Mouse (Mus musculus): Measurements from ENCODE around the gene Lzts2.

Lzts2 gene

GRCm38 (mm10) chr19:45049523-45049922 is 35.3 kb downstream of the Lzts2 start:
- no peak for DNase-seq (ENCODE audit: low read depth)

- DNase-seq (ENCODE audit: low read depth): no peak
Observed at GRCm38 (mm10) chr19:45053451-45053850, 39.2 kb downstream of the Lzts2 start.

GRCm38 (mm10) chr19:45054892-45055690 is 40.9 kb downstream of the Lzts2 start:
- no peak for DNase-seq (ENCODE audit: low read depth)

GRCm38 (mm10) chr19:45056364-45056763 is 42.1 kb downstream of the Lzts2 start:
- DNase-seq (ENCODE audit: low read depth): no peak

- DNase-seq (ENCODE audit: low read depth): no peak
Observed at GRCm38 (mm10) chr19:45056908-45057698, 42.9 kb downstream of the Lzts2 start.

- no peak for DNase-seq (ENCODE audit: low read depth)
Observed at GRCm38 (mm10) chr19:45057724-45058112, 43.5 kb downstream of the Lzts2 start.

- peak; percentile 98 for DNase-seq (ENCODE audit: low read depth)
Observed at GRCm38 (mm10) chr19:45058113-45058839, 44.1 kb downstream of the Lzts2 start.

GRCm38 (mm10) chr19:45058841-45059240 is 44.6 kb downstream of the Lzts2 start:
- no peak for DNase-seq (ENCODE audit: low read depth)

- DNase-seq (ENCODE audit: low read depth): no peak
Observed at GRCm38 (mm10) chr19:45063565-45064292, 49.5 kb downstream of the Lzts2 start.

- DNase-seq (ENCODE audit: low read depth): no peak
Observed at GRCm38 (mm10) chr19:45065226-45065625, 51.0 kb downstream of the Lzts2 start.

- DNase-seq (ENCODE audit: low read depth): no peak
Observed at GRCm38 (mm10) chr19:45067170-45067569, 53.0 kb downstream of the Lzts2 start.

- no peak for DNase-seq (ENCODE audit: low read depth)
Observed at GRCm38 (mm10) chr19:45067758-45068510, 53.7 kb downstream of the Lzts2 start.

- peak; percentile 85 for DNase-seq (ENCODE audit: low read depth)
Observed at GRCm38 (mm10) chr19:45073871-45074542, 59.8 kb downstream of the Lzts2 start.

GRCm38 (mm10) chr19:45074580-45075322 is 60.5 kb downstream of the Lzts2 start, which contains the start of gene Kazald1:
Gene Kazald1, plus strand, starts transcription at chr19:45075241.
- DNase-seq (ENCODE audit: low read depth): peak; percentile 75

- DNase-seq (ENCODE audit: low read depth): no peak
Observed at GRCm38 (mm10) chr19:45075323-45076035, 61.3 kb downstream of the Lzts2 start.

- DNase-seq (ENCODE audit: low read depth): no peak
Observed at GRCm38 (mm10) chr19:45076036-45076575, 61.9 kb downstream of the Lzts2 start.
